Mouse (Mus musculus) hindbrain, embryonic 11.5 days (tissue): ENCODE results near the gene Iah1. TPM values are rescaled to one million over a fixed set of nuclear protein-coding genes. Genes with fewer than 3 reads are reported as not detected.

ENCODE experiments used
- ATAC-seq: fragments of 200-750 bp; cut with Nextera tagmentation; 2 replicates; pipeline ENCODE4 v1.8.0; 2017; ENCODE audit warnings: mild to moderate bottlenecking, moderate TSS enrichment, moderate library complexity; ENCODE audit not compliant: low FRiP score
- DNase-seq: peaks from one replicate; pipeline ENCODE4 v3.0.0-alpha.2; 2015; ENCODE audit warnings: low spot score
- H3K27ac ChIP-seq: fragments of 300-500 bp; sonication (generic); 2 replicates; pipeline ENCODE4 v1.5.1; 2014; ENCODE audit warnings: mild to moderate bottlenecking, low read depth, low read length
- H3K27me3 ChIP-seq: fragments of 300-500 bp; sonication (generic); 2 replicates; pipeline ENCODE4 v1.6.1; 2014; ENCODE audit warnings: mild to moderate bottlenecking, low read length, moderate library complexity, mixed read lengths; ENCODE audit not compliant: control insufficient read depth, insufficient read depth
- H3K36me3 ChIP-seq: fragments of 300-500 bp; sonication (generic); 2 replicates; pipeline ENCODE4 v1.6.1; 2014; ENCODE audit warnings: mild to moderate bottlenecking, low read length, moderate library complexity, mixed read lengths; ENCODE audit not compliant: control insufficient read depth, insufficient read depth
- H3K4me1 ChIP-seq: fragments of 300-500 bp; sonication (generic); replicated peaks from 2 replicates; pipeline ENCODE4 v1.6.1; 2014; ENCODE audit warnings: low read length, mixed read lengths; ENCODE audit not compliant: control insufficient read depth, insufficient read depth
- H3K4me2 ChIP-seq: fragments of 300-500 bp; sonication (generic); replicated peaks from 2 replicates; pipeline ENCODE4 v1.6.1; 2014; ENCODE audit warnings: mild to moderate bottlenecking, low read depth, low read length
- H3K4me3 ChIP-seq: fragments of 300-500 bp; sonication (generic); 2 replicates; pipeline ENCODE4 v1.5.1; 2014; ENCODE audit warnings: low read depth, low read length
- H3K9ac ChIP-seq: fragments of 300-500 bp; sonication (generic); 2 replicates; pipeline ENCODE4 v1.6.1; 2014; ENCODE audit warnings: low read depth, low read length
- H3K9me3 ChIP-seq: fragments of 300-500 bp; sonication (generic); 2 replicates; pipeline ENCODE4 v1.6.1; 2016; ENCODE audit warnings: low read length; ENCODE audit not compliant: control insufficient read depth
- WGBS: fragments of 180-500 bp; shearing (Covaris S2); extraction: QIAGEN DNeasy Blood & Tissue Kit; methylation state at CpG from one replicate; pipeline ENCODE4 v1.1.7; 2014; 5-methylcytosine and 5-hydroxymethylcytosine counted together
- polyA plus RNA-seq: library from polyadenylated mRNA; unstranded; fragments of >200 nt; fragmentation: Nextera tagmentation; extraction: Ambion mirVana; gene quantifications from 2 replicates; pipeline ENCODE4 v1.2.1, GENCODE M21; 2014

The Iah1 gene
- polyA plus RNA-seq: 48.2 and 50.4 TPM in 2 replicates

DNA sequence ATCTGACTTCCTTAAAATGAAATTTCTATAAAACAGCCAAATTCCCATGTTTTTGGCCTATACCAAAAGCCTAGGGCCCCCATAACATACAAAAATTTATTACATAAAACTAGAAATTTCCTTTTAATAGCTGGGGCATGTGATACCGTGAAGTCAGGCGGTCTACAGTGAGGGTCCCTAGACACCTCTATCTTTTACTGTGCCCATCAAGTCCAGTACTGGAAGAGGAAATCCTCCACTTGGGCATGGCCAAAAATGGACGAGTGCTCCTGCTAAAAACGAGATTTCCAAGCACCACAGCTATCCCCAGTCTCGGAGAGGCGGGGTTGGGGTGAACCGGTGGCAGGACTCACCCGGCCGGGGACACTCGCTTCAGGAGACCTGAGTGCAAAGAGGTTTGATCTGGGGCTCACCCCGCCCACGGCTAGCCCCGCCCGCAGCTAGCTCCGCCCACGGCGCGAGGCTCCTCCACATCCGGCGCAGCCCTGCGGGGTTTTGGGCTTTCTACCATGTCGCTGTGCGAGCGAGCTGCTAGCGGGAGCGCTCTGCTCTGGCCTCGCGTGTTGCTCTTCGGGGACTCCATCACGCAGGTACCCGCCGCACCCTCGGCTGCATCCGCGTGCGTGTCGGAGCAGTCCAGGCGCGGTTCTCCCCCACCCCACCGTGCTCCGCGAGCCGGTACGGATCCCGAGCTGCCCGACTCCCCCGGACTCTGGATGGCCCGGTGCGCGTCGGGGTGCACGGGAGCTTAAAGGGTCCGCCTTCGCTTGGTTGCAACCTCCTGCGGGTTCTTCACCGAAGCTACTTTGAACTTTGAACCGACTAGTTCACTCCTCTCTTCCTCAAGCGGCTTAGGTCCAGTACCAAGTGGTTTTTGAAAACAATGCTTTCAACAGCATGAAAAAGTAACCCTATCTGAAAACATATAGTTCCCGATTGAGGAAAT, at the start of gene Iah1:
Iah1 (plus strand) TSS at position 467 of the 946 bp plus-strand sequence.
- 3% methylated on average over 49 of the region's 59 CpGs for WGBS
- H3K4me2 ChIP-seq: peak within 1 kb of the TSS; percentile 74
- peaks cover 6% of the 10 kb centered on the region; the same call in 1 of the 2 replicates for H3K36me3 ChIP-seq
- H3K27ac ChIP-seq: 0 out of 2 replicates have a peak within 1 kb of the TSS, but pooled peaks have one; percentile 20
- H3K9me3 ChIP-seq: no peaks in the 10 kb centered on the region
- no peaks in the 10 kb centered on the region for H3K27me3 ChIP-seq
- H3K9ac ChIP-seq: peak within 1 kb of the TSS; percentile 77
- peak within 1 kb of the TSS; percentile 74 for H3K4me3 ChIP-seq
- peak; percentile 87 for DNase-seq
- ATAC-seq: peak; percentile 93
- no peaks in the 10 kb centered on the region; the same call in 1 of the 2 replicates for H3K4me1 ChIP-seq

DNA sequence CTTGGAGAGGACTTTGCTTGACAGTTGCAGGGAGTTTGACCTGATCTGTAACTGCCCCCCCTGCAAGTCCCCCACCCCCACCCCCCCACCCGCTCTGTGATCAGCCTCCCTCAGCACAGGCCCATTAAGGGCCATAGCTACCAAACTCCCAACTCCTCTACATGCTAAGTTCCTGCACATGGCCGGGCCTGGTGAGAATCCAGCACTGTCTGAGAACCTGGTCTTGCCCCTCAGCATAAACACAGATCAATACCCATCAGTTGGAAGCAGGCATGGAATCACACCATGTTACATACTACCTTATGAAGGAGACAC, 49.4 kb upstream of the Iah1 start:
- Histone ChIP-seq H3K4me1 (no peaks in the 10 kb centered on the region), H3K4me3 (no peak overlapping the region), H3K9me3 (no peaks in the 10 kb centered on the region), H3K27ac (no peak overlapping the region), H3K9ac (no peak overlapping the region), H3K36me3 (0 out of 2 replicates have a peak, but pooled peaks cover 2% of the 10 kb centered on the region), H3K4me2 (no peak overlapping the region), H3K27me3 (no peaks in the 10 kb centered on the region)
- WGBS: 82% methylated on average over 2 of the region's 2 CpGs
- DNase-seq (no peak), ATAC-seq (peak; percentile 63; the same call in 1 of the 2 replicates)

DNA sequence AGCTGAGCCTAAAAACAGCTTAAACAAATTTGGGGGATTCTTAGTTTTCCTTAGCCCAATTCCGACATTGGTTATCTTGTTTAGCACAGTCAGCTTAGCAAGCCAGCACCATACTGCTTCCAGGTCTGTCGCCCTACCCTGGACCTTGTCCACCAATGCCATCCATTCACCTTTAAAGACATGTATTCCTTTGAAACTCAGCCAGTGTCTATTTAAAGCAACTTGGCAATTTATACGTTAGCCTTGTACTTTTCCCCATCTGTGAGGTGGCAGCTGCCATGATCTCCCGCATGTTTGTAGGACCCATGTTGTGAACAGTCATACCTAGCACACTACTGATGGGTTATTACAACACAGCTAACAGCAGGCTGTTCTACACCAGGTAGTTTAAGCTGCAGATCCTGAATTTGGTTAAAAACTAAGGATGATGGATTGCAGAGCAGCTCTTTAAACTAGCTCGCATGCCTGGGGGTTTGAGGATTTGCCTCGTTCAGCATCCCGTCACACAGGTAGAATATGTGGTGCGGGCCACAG, 48.0 kb upstream of the Iah1 start:
- 0 out of 2 replicates have a peak, but pooled peaks cover 2% of the 10 kb centered on the region for H3K36me3 ChIP-seq
- no peaks in the 10 kb centered on the region for H3K4me1 ChIP-seq
- no peak for ATAC-seq
- no peak overlapping the region for H3K4me2 ChIP-seq
- no peak overlapping the region for H3K27ac ChIP-seq
- H3K9me3 ChIP-seq: no peaks in the 10 kb centered on the region
- H3K9ac ChIP-seq: no peak overlapping the region
- H3K4me3 ChIP-seq: no peak overlapping the region
- H3K27me3 ChIP-seq: no peaks in the 10 kb centered on the region
- no peak for DNase-seq
- WGBS: 93% methylated on average over 8 of the region's 8 CpGs

DNA sequence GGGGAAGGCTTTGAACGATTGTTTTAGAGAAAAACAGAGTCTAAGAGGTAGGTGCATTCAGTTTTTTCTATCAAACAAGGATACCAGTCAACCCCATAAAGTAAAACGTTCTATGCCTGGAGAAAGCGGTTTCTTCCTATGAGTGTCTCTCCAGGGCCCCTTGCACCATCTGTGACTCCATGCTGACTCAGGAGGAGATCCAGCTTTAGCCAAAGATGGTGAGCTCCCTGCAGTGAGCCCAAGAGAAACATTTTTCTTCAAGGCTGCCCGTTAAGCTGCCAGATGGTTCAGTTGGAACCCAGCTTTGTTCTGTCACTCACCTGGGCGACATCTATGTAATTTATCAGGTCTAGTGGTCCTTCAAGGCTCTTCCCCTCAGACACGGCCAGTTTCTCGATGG, 41.7 kb upstream of the Iah1 start:
- Histone ChIP-seq H3K4me3 (no peak overlapping the region), H3K4me1 (no peaks in the 10 kb centered on the region), H3K4me2 (no peak overlapping the region), H3K9me3 (no peaks in the 10 kb centered on the region), H3K9ac (no peak overlapping the region), H3K27me3 (no peaks in the 10 kb centered on the region), H3K27ac (no peak overlapping the region), H3K36me3 (no peaks in the 10 kb centered on the region)
- WGBS: 77% methylated on average over 7 of the region's 7 CpGs
- DNase-seq (no peak), ATAC-seq (no peak)

DNA sequence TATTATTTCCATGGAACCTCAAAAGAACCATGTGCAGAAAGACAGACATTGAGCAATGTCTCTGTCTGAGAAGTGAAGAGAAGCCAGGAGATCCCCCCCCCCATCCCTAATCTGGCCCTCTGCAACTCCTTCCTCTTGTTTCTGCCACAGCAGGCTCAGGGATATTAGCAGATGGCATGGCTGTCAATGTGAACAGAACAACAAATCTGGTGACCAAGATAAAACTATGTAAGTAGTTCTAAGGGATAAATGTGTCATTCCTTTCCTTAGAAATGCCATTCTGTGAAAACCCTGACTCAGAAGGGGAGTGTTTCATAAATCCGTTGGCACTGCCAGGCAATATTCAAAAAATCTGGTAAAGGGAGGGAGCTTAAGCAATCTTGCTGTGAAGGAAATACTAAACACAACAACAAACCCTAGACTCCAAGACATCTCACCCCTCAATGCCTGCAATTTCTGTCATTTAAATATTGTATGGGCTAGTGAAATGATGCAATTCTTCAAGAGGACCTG, 38.8 kb upstream of the Iah1 start:
- no peak overlapping the region for H3K9ac ChIP-seq
- no peaks in the 10 kb centered on the region for H3K4me1 ChIP-seq
- no peaks in the 10 kb centered on the region for H3K36me3 ChIP-seq
- WGBS: 92% methylated on average over 1 of the region's 1 CpGs
- no peak for DNase-seq
- H3K9me3 ChIP-seq: no peaks in the 10 kb centered on the region
- H3K4me3 ChIP-seq: no peak overlapping the region
- H3K4me2 ChIP-seq: no peak overlapping the region
- no peak overlapping the region for H3K27ac ChIP-seq
- ATAC-seq: no peak
- no peaks in the 10 kb centered on the region for H3K27me3 ChIP-seq

DNA sequence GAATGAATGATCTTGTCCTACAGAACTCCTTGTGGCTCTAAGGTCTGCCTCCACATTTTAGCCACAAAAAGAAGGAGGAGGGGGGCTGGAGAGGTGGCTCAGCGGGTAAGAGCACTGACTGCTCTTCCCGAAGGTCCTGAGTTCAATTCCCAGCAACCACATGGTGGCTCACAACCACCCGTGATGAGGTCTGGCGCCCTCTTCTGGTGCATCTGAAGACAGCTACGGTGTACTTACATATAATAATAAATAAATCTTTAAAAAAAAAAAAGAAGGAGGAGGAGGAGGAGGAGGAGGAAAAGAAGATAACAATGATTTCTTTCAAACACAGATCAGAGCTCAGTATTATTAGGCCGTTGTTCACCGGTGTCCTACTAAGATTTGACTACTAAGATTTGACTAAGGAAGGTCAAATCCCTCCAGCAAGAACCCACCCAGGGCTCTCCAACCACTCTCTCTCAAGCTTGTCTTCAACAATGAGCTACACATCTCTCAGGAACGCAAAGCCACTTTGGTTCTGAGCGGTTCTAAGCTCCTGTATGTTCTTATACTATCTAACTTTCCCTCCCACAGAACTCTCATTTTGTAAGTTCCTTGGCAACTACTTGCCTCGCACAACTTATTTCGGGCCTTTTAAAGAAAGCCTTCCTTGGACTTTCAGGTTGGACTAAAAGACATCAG, 31.3 kb upstream of the Iah1 start, which contains the start of gene Cpsf3:
Cpsf3 (plus strand) TSS at position 631 of the 681 bp plus-strand sequence.
- WGBS: 53% methylated on average over 11 of the region's 11 CpGs
- DNase-seq (no peak), ATAC-seq (no peak)
- Histone ChIP-seq H3K9ac (peak within 1 kb of the TSS; percentile 88), H3K9me3 (no peaks in the 10 kb centered on the region), H3K36me3 (no peaks in the 10 kb centered on the region), H3K4me3 (peak within 1 kb of the TSS; percentile 83), H3K27me3 (no peaks in the 10 kb centered on the region), H3K4me1 (no peaks in the 10 kb centered on the region), H3K4me2 (peak within 1 kb of the TSS; percentile 78), H3K27ac (peak within 1 kb of the TSS; percentile 86)

DNA sequence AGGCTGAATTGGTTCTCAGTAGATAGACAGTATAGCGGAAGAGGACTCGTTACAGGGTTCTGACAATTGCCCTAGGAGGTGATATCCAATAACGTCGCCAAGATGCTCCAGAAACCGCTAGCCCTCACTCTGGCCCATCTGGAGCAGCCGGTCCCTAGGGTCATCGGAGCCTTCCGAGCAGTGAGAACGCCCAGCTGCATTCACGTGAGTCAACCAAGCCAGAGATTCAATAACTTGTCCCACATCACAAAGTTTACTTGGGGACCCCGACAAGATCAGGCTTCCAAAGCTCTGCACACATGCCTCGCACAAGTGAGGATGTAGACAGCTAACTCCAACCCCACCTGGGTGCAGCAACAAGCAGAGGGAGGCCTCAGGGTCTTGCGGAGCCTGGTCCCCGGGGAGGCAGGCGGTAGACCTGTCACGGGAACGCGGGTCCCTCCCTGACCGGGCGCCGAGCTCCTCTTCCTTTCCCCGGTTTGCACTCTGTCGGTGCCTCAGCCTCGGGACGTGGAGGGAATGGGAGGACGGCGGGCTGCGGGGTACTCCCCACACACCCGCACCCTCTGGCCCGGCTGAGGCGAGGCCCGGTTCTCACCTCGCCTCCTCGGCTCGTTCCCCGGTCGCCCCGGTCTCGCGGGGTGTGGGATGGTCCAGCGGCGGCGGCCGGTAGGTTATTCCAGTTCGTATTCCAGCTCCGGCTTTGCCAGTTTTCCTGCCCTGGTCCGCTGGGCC, 30.5 kb upstream of the Iah1 start:
- no peaks in the 10 kb centered on the region for H3K4me1 ChIP-seq
- under 1% methylated on average over 44 of the region's 47 CpGs for WGBS
- no peaks in the 10 kb centered on the region for H3K27me3 ChIP-seq
- no peaks in the 10 kb centered on the region for H3K36me3 ChIP-seq
- H3K4me2 ChIP-seq: peak overlapping the region; percentile 78
- H3K9me3 ChIP-seq: no peaks in the 10 kb centered on the region
- peak overlapping the region; percentile 63 for H3K27ac ChIP-seq
- H3K9ac ChIP-seq: peak overlapping the region; percentile 83
- ATAC-seq: peak; percentile 41
- H3K4me3 ChIP-seq: peak overlapping the region; percentile 83
- DNase-seq: no peak

DNA sequence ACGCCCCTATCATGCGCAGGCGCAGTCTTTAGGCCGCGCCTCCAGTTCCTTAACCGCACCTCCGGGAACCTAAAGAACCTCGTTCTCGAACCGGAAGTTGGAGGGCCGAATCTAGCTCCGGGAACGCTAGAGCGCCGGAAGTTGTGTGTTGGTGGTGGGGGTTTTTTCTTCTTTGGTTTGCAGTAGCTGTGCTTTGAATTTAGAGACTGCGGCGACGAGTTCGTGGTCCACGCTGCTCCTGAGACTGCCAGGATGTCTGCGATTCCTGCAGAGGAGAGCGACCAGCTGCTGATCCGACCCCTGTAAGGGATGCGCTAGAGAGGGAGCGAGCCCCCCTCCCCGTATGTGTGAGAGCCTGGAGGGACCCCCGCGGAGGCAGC, 30.0 kb upstream of the Iah1 start, which contains the start of gene Itgb1bp1:
Itgb1bp1 (minus strand) TSS at position 42 of the 380 bp plus-strand sequence.
- Histone ChIP-seq H3K4me1 (no peaks in the 10 kb centered on the region), H3K4me2 (peak within 1 kb of the TSS; percentile 78), H3K9me3 (no peaks in the 10 kb centered on the region), H3K27me3 (no peaks in the 10 kb centered on the region), H3K27ac (peak within 1 kb of the TSS; percentile 86), H3K36me3 (no peaks in the 10 kb centered on the region), H3K4me3 (peak within 1 kb of the TSS; percentile 83), H3K9ac (peak within 1 kb of the TSS; percentile 88)
- ATAC-seq (peak; percentile 96), DNase-seq (peak; percentile 99)
- WGBS: under 1% methylated on average over 28 of the region's 28 CpGs
